Mouse (Mus musculus) CH12.LX (cell line): ENCODE measurements at regions not wholly inside any gene's neighbourhood (a gene's known extent, or its start where the extent isn't known, plus 50 kb on each side); places are given as distances from the start of the nearest gene placed in this dataset.

ENCODE experiments used
- DNase-seq: peaks from one replicate; pipeline ENCODE4 v3.0.0-alpha.2; 2013; ENCODE audit errors: extremely low read depth
- H3K27ac ChIP-seq: 2 replicates; pipeline ENCODE4 v1.5.1; 2012; ENCODE audit warnings: low read depth, mild to moderate bottlenecking, control low read depth, moderate library complexity; ENCODE audit not compliant: insufficient read depth
- H3K27me3 ChIP-seq: replicated peaks from 2 replicates; pipeline ENCODE3; 2012; ENCODE audit warnings: inconsistent platforms
- H3K36me3 ChIP-seq, 2 experiments: replicated peaks in 1 of 2; 2 replicates each; pipeline versions ENCODE3 to v1.6.1; 2012; ENCODE audit warnings: inconsistent platforms in 1 of 2, low read length in 1 of 2, mild to moderate bottlenecking in 1 of 2, mixed read lengths in 1 of 2, moderate library complexity in 1 of 2; ENCODE audit not compliant: control insufficient read depth in 1 of 2, insufficient read depth in 1 of 2
- H3K4me1 ChIP-seq, 2 experiments: 2 replicates each; pipeline ENCODE4 v1.6.1; 2012; ENCODE audit warnings: inconsistent platforms in 1 of 2, moderate library complexity in 1 of 2; ENCODE audit not compliant: insufficient read depth in 2 of 2, control insufficient read depth in 1 of 2
- H3K4me2 ChIP-seq: 2 replicates; pipeline ENCODE4 v1.6.1; 2012; ENCODE audit warnings: low read depth, mild to moderate bottlenecking, control low read depth; ENCODE audit not compliant: poor library complexity, insufficient read depth, severe bottlenecking
- H3K4me3 ChIP-seq, 3 experiments: fragments of 150-350 bp in 1 of 3; sonication (generic) in 1 of 3; replicated peaks in 1 of 3; 2 replicates each; pipeline versions ENCODE3 to v1.5.1; 2011 to 2012; ENCODE audit warnings: low read depth in 2 of 3, low read length in 2 of 3, mild to moderate bottlenecking in 2 of 3, moderate library complexity in 2 of 3, control low read depth in 1 of 3, improper control_type of control experiment in 1 of 3, inconsistent platforms in 1 of 3, mixed read lengths in 1 of 3; ENCODE audit not compliant: poor library complexity in 1 of 3
- H3K79me2 ChIP-seq: replicated peaks from 2 replicates; pipeline ENCODE4 v1.6.1; 2012; ENCODE audit warnings: mild to moderate bottlenecking, moderate library complexity; ENCODE audit not compliant: control insufficient read depth, poor library complexity, insufficient read depth, severe bottlenecking; ENCODE audit errors: extremely low read depth
- H3K9ac ChIP-seq: 2 replicates; pipeline ENCODE4 v1.6.1; 2012; ENCODE audit warnings: low read depth, mild to moderate bottlenecking, control low read depth, moderate library complexity; ENCODE audit not compliant: insufficient read depth
- H3K9me3 ChIP-seq: replicated peaks from 2 replicates; pipeline ENCODE3; 2012; ENCODE audit warnings: low read length, inconsistent platforms, mixed read lengths
- CTCF ChIP-seq, 2 experiments: IDR thresholded peaks in 1 of 2; conservative IDR thresholded peaks in 1 of 2; 2 replicates each; pipeline ENCODE4 v1.5.1; 2011 to 2012; ENCODE audit warnings: low read depth in 2 of 2, low read length in 2 of 2, improper control_type of control experiment in 1 of 2, inconsistent platforms in 1 of 2, mild to moderate bottlenecking in 1 of 2, moderate library complexity in 1 of 2
- ELF1 ChIP-seq: IDR thresholded peaks from 2 replicates; pipeline ENCODE4 v1.6.1; 2014; ENCODE audit warnings: low read depth, mild to moderate bottlenecking, inconsistent platforms, low read length, improper control_type of control experiment
- GABPA ChIP-seq: IDR thresholded peaks from 2 replicates; pipeline ENCODE4 v1.6.1; 2012; ENCODE audit warnings: low read depth, low read length, improper control_type of control experiment, inconsistent platforms; ENCODE audit not compliant: insufficient replicate concordance
- IRF4 ChIP-seq: IDR thresholded peaks from 2 replicates; pipeline ENCODE4 v1.6.1; 2014; ENCODE audit warnings: low read depth, mild to moderate bottlenecking, inconsistent platforms, low read length, improper control_type of control experiment
- JUN ChIP-seq: IDR thresholded peaks from 2 replicates; pipeline ENCODE4 v1.6.1; 2011; ENCODE audit warnings: low read depth, mild to moderate bottlenecking, low read length, improper control_type of control experiment, moderate library complexity; ENCODE audit not compliant: insufficient read depth
- JUND ChIP-seq: conservative IDR thresholded peaks from 2 replicates; pipeline ENCODE4 v1.6.1; 2011; ENCODE audit warnings: low read depth, low read length, improper control_type of control experiment
- MAFK ChIP-seq: IDR thresholded peaks from 2 replicates; pipeline ENCODE4 v1.6.1; 2011; ENCODE audit warnings: low read length, improper control_type of control experiment; ENCODE audit not compliant: insufficient replicate concordance
- MAX ChIP-seq: IDR thresholded peaks from 2 replicates; pipeline ENCODE4 v1.6.1; 2011; ENCODE audit warnings: low read length, improper control_type of control experiment
- MAZ ChIP-seq: IDR thresholded peaks from 2 replicates; pipeline ENCODE4 v1.6.1; 2012; ENCODE audit warnings: low read depth, mild to moderate bottlenecking, inconsistent platforms, low read length, improper control_type of control experiment, moderate library complexity
- MEF2A ChIP-seq: IDR thresholded peaks from 2 replicates; pipeline ENCODE4 v1.6.1; 2014; ENCODE audit warnings: low read depth, mild to moderate bottlenecking, inconsistent platforms, low read length, improper control_type of control experiment, borderline replicate concordance
- MXI1 ChIP-seq: IDR thresholded peaks from 2 replicates; pipeline ENCODE4 v1.6.1; 2011; ENCODE audit warnings: mild to moderate bottlenecking, low read depth, low read length, improper control_type of control experiment
- MYC ChIP-seq: IDR thresholded peaks from 2 replicates; pipeline ENCODE4 v1.6.1; 2011; ENCODE audit warnings: low read depth, mild to moderate bottlenecking, improper control_type of control experiment, low read length
- NRF1 ChIP-seq: IDR thresholded peaks from 2 replicates; pipeline ENCODE4 v1.6.1; 2014; ENCODE audit warnings: low read depth, mild to moderate bottlenecking, inconsistent platforms, low read length, improper control_type of control experiment, moderate library complexity
- POLR2A ChIP-seq: IDR thresholded peaks from 2 replicates; pipeline ENCODE4 v1.6.1; 2011; ENCODE audit warnings: low read depth, mild to moderate bottlenecking, improper control_type of control experiment, low read length
- POLR2AphosphoS2 ChIP-seq: IDR thresholded peaks from 2 replicates; pipeline ENCODE4 v1.6.1; 2011; ENCODE audit warnings: low read depth, low read length, improper control_type of control experiment
- RAD21 ChIP-seq: IDR thresholded peaks from 2 replicates; pipeline ENCODE4 v1.6.1; 2011; ENCODE audit warnings: low read depth, mild to moderate bottlenecking, low read length, improper control_type of control experiment, moderate library complexity
- SIN3A ChIP-seq: IDR thresholded peaks from 2 replicates; pipeline ENCODE4 v1.6.1; 2012; ENCODE audit warnings: low read length, improper control_type of control experiment, inconsistent platforms
- SMC3 ChIP-seq: IDR thresholded peaks from 2 replicates; pipeline ENCODE4 v1.6.1; 2011; ENCODE audit warnings: low read depth, low read length, improper control_type of control experiment
- TBP ChIP-seq: conservative IDR thresholded peaks from 2 replicates; pipeline ENCODE4 v1.6.1; 2011; ENCODE audit warnings: low read depth, low read length, improper control_type of control experiment
- UBTF ChIP-seq: IDR thresholded peaks from 2 replicates; pipeline ENCODE4 v1.6.1; 2012; ENCODE audit warnings: low read depth, mild to moderate bottlenecking, inconsistent platforms, low read length, improper control_type of control experiment, moderate library complexity
- USF2 ChIP-seq: conservative IDR thresholded peaks from 2 replicates; pipeline ENCODE4 v1.6.1; 2011; ENCODE audit warnings: low read depth, low read length, improper control_type of control experiment
- ZC3H11A ChIP-seq: IDR thresholded peaks from 2 replicates; pipeline ENCODE4 v1.6.1; 2012; ENCODE audit warnings: low read depth, mild to moderate bottlenecking, inconsistent platforms, low read length, improper control_type of control experiment
- ZKSCAN1 ChIP-seq: IDR thresholded peaks from 2 replicates; pipeline ENCODE4 v1.6.1; 2012; ENCODE audit warnings: low read depth, inconsistent platforms, low read length, improper control_type of control experiment, borderline replicate concordance
- ZMIZ1 ChIP-seq: IDR thresholded peaks from 2 replicates; pipeline ENCODE4 v1.6.1; 2012; ENCODE audit warnings: low read depth, mild to moderate bottlenecking, inconsistent platforms, low read length, improper control_type of control experiment
- ZNF384 ChIP-seq: IDR thresholded peaks from 2 replicates; pipeline ENCODE4 v1.6.1; 2012; ENCODE audit warnings: low read depth, low read length, improper control_type of control experiment, inconsistent platforms
- dilution Hi-C: fragments of 300-500 bp; cut with MboI; formaldehyde crosslinking; loops from 2 replicates; pipeline ENCODE4 v1.14.3; 2020; ENCODE audit warnings: low sequenced_read_pairs; ENCODE audit not compliant: extremely low pct_unique_long_range_greater_than_20kb, extremely low pct_ligation_motif_present
- in situ Hi-C: fragments of 300-500 bp; cut with MboI; formaldehyde crosslinking; loops from 3 replicates; pipeline ENCODE4 v1.14.3; 2019; ENCODE audit warnings: low sequenced_read_pairs, low pct_ligation_motif_present, low pct_unique_long_range_greater_than_20kb, mixed read lengths

- Histone ChIP-seq H3K4me3 (no peak overlapping the region), H3K4me1 (no peaks in the 10 kb centered on the region), H3K27ac (no peak overlapping the region), H3K36me3 (no peaks in the 10 kb centered on the region), H3K9ac (no peak overlapping the region), H3K9me3 (no peaks in the 10 kb centered on the region), H3K27me3 (peaks cover 58% of the 10 kb centered on the region), H3K4me2 (no peak overlapping the region), H3K79me2 (no peaks in the 10 kb centered on the region)
- dilution Hi-C loops (no loop called here), in situ Hi-C loops (no loop called here)
- no peak for TF ChIP-seq MAX
- no peak for TF ChIP-seq ELF1
- no peak for TF ChIP-seq MEF2A
- TF ChIP-seq ZNF384 = no peak
- TF ChIP-seq NRF1 = no peak
- no peak for TF ChIP-seq JUND
- TF ChIP-seq MAZ = no peak
- TF ChIP-seq SMC3 = no peak
- no peak for DNase-seq
These were observed 268.8 kb upstream of the Rbfox1 start for GRCm38 (mm10) chr16:5616356-5616755.

GRCm38 (mm10) chr16:5595359-5595758 is 289.8 kb upstream of the Rbfox1 start:
- no peak for TF ChIP-seq ZMIZ1
- TF ChIP-seq ZC3H11A = no peak
- TF ChIP-seq ZKSCAN1 = no peak
- TF ChIP-seq MXI1 = no peak
- no peak for TF ChIP-seq GABPA
- TF ChIP-seq MAFK = no peak
- no peak for TF ChIP-seq IRF4
- no peak for TF ChIP-seq POLR2AphosphoS2
- TF ChIP-seq POLR2A = no peak
- TF ChIP-seq MAX = no peak
- TF ChIP-seq SMC3 = no peak
- TF ChIP-seq JUN = no peak
- TF ChIP-seq UBTF = no peak
- TF ChIP-seq CTCF (conservative IDR thresholded peaks at IDR 0.05 in 1 of 2, IDR thresholded peaks at IDR 0.05 in 1 of 2; ENCODE audit: low read depth in 2 of 2, low read length in 2 of 2) = no peak
- no peak for TF ChIP-seq MYC
- no peak for TF ChIP-seq TBP
- TF ChIP-seq SIN3A = no peak
- no peak for TF ChIP-seq RAD21
- no peak for TF ChIP-seq USF2
- TF ChIP-seq JUND = no peak

More at GRCm38 (mm10) chr16:5595359-5595758, 289.8 kb upstream of the Rbfox1 start:
- DNase-seq = no peak
- Histone ChIP-seq H3K9me3 (no peaks in the 10 kb centered on the region), H3K27me3 (peaks cover 82% of the 10 kb centered on the region), H3K27ac (no peak overlapping the region), H3K4me3 (no peak overlapping the region), H3K4me1 (no peaks in the 10 kb centered on the region), H3K9ac (no peak overlapping the region), H3K4me2 (no peak overlapping the region), H3K36me3 (no peaks in the 10 kb centered on the region), H3K79me2 (no peaks in the 10 kb centered on the region)
- in situ Hi-C loops = no loop called here
- dilution Hi-C loops = no loop called here
